Mouse (Mus musculus) neutrophil, adult 83 days (primary cell): ENCODE results near the gene Cdc14b. TPM values are rescaled to one million over a fixed set of nuclear protein-coding genes. Genes with fewer than 3 reads are reported as not detected.

Source experiments
- total RNA-seq, 2 experiments: library from RNA; stranded (reverse); gene quantifications; one replicate each; pipeline ENCODE4 v1.2.4; 2023

Gene Cdc14b
- total RNA-seq: 1 to 10 TPM; 2.6 to 4.1 TPM

GRCm38 (mm10) chr13:64274879-64275753 lies at the start of gene Cdc14b:
Cdc14b (minus strand) TSS chr13:64275290.

GRCm38 (mm10) chr13:64312024-64312915 lies 37.2 kb upstream of the Cdc14b start, which contains the start of gene Aaed1:
Aaed1 (minus strand) TSS chr13:64312710.

GRCm38 (mm10) chr13:64161548-64161915 lies 113.6 kb downstream of the Cdc14b start, which contains the start of gene Habp4:
Habp4 (plus strand) TSS chr13:64161824.

GRCm38 (mm10) chr13:64153083-64153682 lies 121.9 kb downstream of the Cdc14b start, which contains the start of gene Zfp367:
Zfp367 (minus strand) TSS chr13:64153202.

Other genes starting within 250 kb of the Cdc14b start
- gene Hsd17b3, start 186.1 kb downstream of the Cdc14b start, total RNA-seq: not detected
- 10 to 100 TPM; 17.1 to 24.9 TPM for gene Slc35d2, start 145.9 kb downstream of the Cdc14b start, total RNA-seq
- 10 to 100 TPM; 30.2 to 31.7 TPM for gene Zfp367, start 122.1 kb downstream of the Cdc14b start, total RNA-seq
- gene Habp4, start 113.5 kb downstream of the Cdc14b start, total RNA-seq: 1 to 10 TPM; 2.8 to 3.7 TPM
- 10 to 100 TPM; 27.6 to 30.6 TPM for gene Aaed1, start 37.4 kb upstream of the Cdc14b start, total RNA-seq
- 100 to 1,000 TPM in 1 of 2 experiments, 10 to 100 TPM in 1; 79.0 to 107 TPM for gene Ctsl, start 95.6 kb upstream of the Cdc14b start, total RNA-seq
- gene Cdk20, start 157.0 kb upstream of the Cdc14b start, total RNA-seq: 1 to 10 TPM; 2.6 to 2.7 TPM
- gene Fam240b, start 222.5 kb upstream of the Cdc14b start, total RNA-seq: not detected